In the genomic region with DNA sequence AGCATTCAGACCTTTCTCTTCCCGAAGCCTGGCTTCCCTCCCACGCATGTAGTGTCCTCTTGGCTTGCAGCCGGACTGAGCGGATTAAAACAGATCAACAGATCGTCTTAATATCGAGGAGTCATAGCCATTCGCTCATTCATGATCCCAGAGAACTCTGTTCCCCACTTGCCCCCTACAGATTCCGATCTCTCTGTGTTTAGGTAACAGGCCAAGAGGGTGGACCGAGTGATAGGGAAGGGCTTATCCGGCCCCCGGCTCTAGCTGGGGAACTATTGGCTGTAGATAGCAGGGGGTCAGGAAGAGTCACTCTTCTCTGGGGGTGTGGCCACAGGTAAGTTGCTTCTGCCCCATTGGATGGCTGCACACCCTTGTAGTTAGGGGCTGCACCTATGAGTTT, we compare ENCODE assay signal across 10 mouse cellular contexts.
A peak's percentile ranks its signal among the peaks of the same experiment; 100 is the strongest.
DNase-seq lines count a peak whose midpoint lies in the region; ATAC-seq lines count a peak whose summit lies in the region.
"Had no signal": no experiment of that assay in that cellular context is flagged by ENCODE, and none has a peak within 500 bp of the region (broad histone marks: within the 10 kb centered on the region; RNA-seq: fewer than 3 reads in every experiment).

No protein-coding gene starts in this region.

- H3K36me3 ChIP-seq in forebrain, embryonic 14.5 days (ENCODE audit: control insufficient read depth, insufficient read depth, low read length) = peaks cover 4% of the 10 kb centered on the region
- H3K36me3 ChIP-seq in hindbrain, embryonic 14.5 days (replicated peaks; ENCODE audit: control insufficient read depth, insufficient read depth) = peaks cover 23% of the 10 kb centered on the region; the same call in 1 of the 2 replicates
- no peaks in the 10 kb centered on the region for H3K36me3 ChIP-seq in liver, embryonic 11.5 days (ENCODE audit: control insufficient read depth, insufficient read depth, low read length)
- peaks cover 4% of the 10 kb centered on the region for H3K36me3 ChIP-seq in neural tube, embryonic 15.5 days

- peak overlapping the region; percentile 39 for H3K4me2 ChIP-seq in forebrain, embryonic 14.5 days (ENCODE audit: low read length)
- H3K4me2 ChIP-seq in hindbrain, embryonic 14.5 days (replicated peaks) = peak overlapping the region; percentile 34
- peak overlapping the region; percentile 91 for H3K4me2 ChIP-seq in liver, embryonic 11.5 days
- peak overlapping the region; percentile 45 for H3K4me2 ChIP-seq in neural tube, embryonic 15.5 days

- no peak overlapping the region for H3K4me3 ChIP-seq in forebrain, embryonic 14.5 days (ENCODE audit: low read depth, low read length)
- H3K4me3 ChIP-seq in hindbrain, embryonic 14.5 days (replicated peaks; ENCODE audit: low read length) = no peak overlapping the region
- H3K4me3 ChIP-seq in liver, embryonic 11.5 days (ENCODE audit: low read depth, low read length) = peak overlapping the region; percentile 49
- H3K4me3 ChIP-seq in neural tube, embryonic 15.5 days (replicated peaks) = no peak overlapping the region
- H3K4me3 ChIP-seq: myocyte had no signal

- H3K9me3 ChIP-seq in forebrain, embryonic 14.5 days (replicated peaks; ENCODE audit: control insufficient read depth, low read length) = no peaks in the 10 kb centered on the region
- H3K9me3 ChIP-seq in hindbrain, embryonic 14.5 days (ENCODE audit: control insufficient read depth, low read length) = no peaks in the 10 kb centered on the region
- H3K9me3 ChIP-seq in liver, embryonic 11.5 days (ENCODE audit: control insufficient read depth, low read length) = no peaks in the 10 kb centered on the region
- H3K9me3 ChIP-seq in neural tube, embryonic 15.5 days (replicated peaks) = no peaks in the 10 kb centered on the region

- peak; percentile 16 to 28 for DNase-seq in lung, adult 18-20 months
- DNase-seq in lung, postnatal 14 days = no peak
- peak; percentile 19 for DNase-seq in forebrain, embryonic 14.5 days (ENCODE audit: low spot score)
- DNase-seq in hindbrain, embryonic 14.5 days (ENCODE audit: low spot score) = no peak
- peak; percentile 53 for DNase-seq in liver, embryonic 11.5 days (ENCODE audit: low spot score)
- DNase-seq in spleen, adult 18-20 months = no peak
- no peak for DNase-seq in left cerebral cortex, postnatal 10 days (ENCODE audit: extremely low spot score in 1 of 2, low spot score in 2 of 2)

- no peak for ATAC-seq in forebrain, embryonic 14.5 days
- no peak; the same call in 1 of the 2 replicates for ATAC-seq in hindbrain, embryonic 14.5 days (ENCODE audit: low FRiP score)
- ATAC-seq in liver, embryonic 11.5 days (replicated peaks; ENCODE audit: low FRiP score) = peak; percentile 96
- ATAC-seq in neural tube, embryonic 15.5 days (ENCODE audit: low FRiP score) = no peak
- ATAC-seq: Patski had no signal

- H3K9ac ChIP-seq in forebrain, embryonic 14.5 days (ENCODE audit: low read length) = no peak overlapping the region
- H3K9ac ChIP-seq in hindbrain, embryonic 14.5 days = no peak overlapping the region
- no peak overlapping the region; the same call in 1 of the 2 replicates for H3K9ac ChIP-seq in liver, embryonic 11.5 days (ENCODE audit: low read depth, low read length)
- H3K9ac ChIP-seq in neural tube, embryonic 15.5 days (replicated peaks) = no peak overlapping the region

- no peak overlapping the region for H3K27ac ChIP-seq in forebrain, embryonic 14.5 days (ENCODE audit: low read depth, low read length)
- no peak overlapping the region for H3K27ac ChIP-seq in hindbrain, embryonic 14.5 days
- peak overlapping the region; percentile 77 for H3K27ac ChIP-seq in liver, embryonic 11.5 days (ENCODE audit: low read depth, low read length)
- H3K27ac ChIP-seq in neural tube, embryonic 15.5 days (replicated peaks) = no peak overlapping the region

- no peaks in the 10 kb centered on the region for H3K27me3 ChIP-seq in forebrain, embryonic 14.5 days (replicated peaks; ENCODE audit: control insufficient read depth, insufficient read depth, low read length)
- no peaks in the 10 kb centered on the region for H3K27me3 ChIP-seq in hindbrain, embryonic 14.5 days (ENCODE audit: control insufficient read depth, insufficient read depth, low read length)
- peaks cover 5% of the 10 kb centered on the region for H3K27me3 ChIP-seq in liver, embryonic 11.5 days (replicated peaks; ENCODE audit: control insufficient read depth, insufficient read depth, low read length)
- H3K27me3 ChIP-seq in neural tube, embryonic 15.5 days (replicated peaks) = no peaks in the 10 kb centered on the region
- H3K27me3 ChIP-seq: Patski had no signal

- WGBS in forebrain, embryonic 14.5 days = 4% methylated on average over 11 of the region's 11 CpGs
- WGBS in hindbrain, embryonic 14.5 days = 6% methylated on average over 11 of the region's 11 CpGs
- 6% methylated on average over 11 of the region's 11 CpGs for WGBS in liver, embryonic 11.5 days
- 15% methylated on average over 11 of the region's 11 CpGs for WGBS in neural tube, embryonic 15.5 days

- H3K4me1 ChIP-seq in forebrain, embryonic 14.5 days (ENCODE audit: control insufficient read depth, insufficient read depth, low read length) = peaks cover 16% of the 10 kb centered on the region
- H3K4me1 ChIP-seq in hindbrain, embryonic 14.5 days (replicated peaks; ENCODE audit: control insufficient read depth, insufficient read depth, low read length) = peaks cover 8% of the 10 kb centered on the region; the same call in 1 of the 2 replicates
- H3K4me1 ChIP-seq in liver, embryonic 11.5 days (replicated peaks; ENCODE audit: control insufficient read depth, insufficient read depth, low read length) = peaks cover 17% of the 10 kb centered on the region
- H3K4me1 ChIP-seq in neural tube, embryonic 15.5 days = peaks cover 30% of the 10 kb centered on the region

- intact Hi-C loops in left cerebral cortex, postnatal 10 days (cut with DNase I) = no loop called here

Comparison
In these comparisons a context has a peak if more than half of its experiments do, and no peak if none do; other contexts are left out.
1. DNase-seq: peak in lung, adult 18-20 months (2 of 2), forebrain, embryonic 14.5 days (single experiment) and liver, embryonic 11.5 days (single experiment); none in lung, postnatal 14 days (single experiment), hindbrain, embryonic 14.5 days (single experiment), spleen, adult 18-20 months (0 of 2) and left cerebral cortex, postnatal 10 days (0 of 2).
2. H3K4me2 ChIP-seq: peak in every context shown above with its lines; median percentile 91 in liver, embryonic 11.5 days; 45 in neural tube, embryonic 15.5 days; 39 in forebrain, embryonic 14.5 days; 34 in hindbrain, embryonic 14.5 days.